Mouse (Mus musculus): ENCODE data around the gene Fam208b.
"Not testable (repeated sequence)": the region's sequence is repeated elsewhere in the genome, so short reads cannot be mapped to it uniquely, and the experiment has no call there.

The Fam208b gene

GRCm38 (mm10) chr13:3563953-3564352 is 47.0 kb downstream of the Fam208b start:
- DNase-seq (ENCODE audit: low read depth, low spot score), result no peak

DNA sequence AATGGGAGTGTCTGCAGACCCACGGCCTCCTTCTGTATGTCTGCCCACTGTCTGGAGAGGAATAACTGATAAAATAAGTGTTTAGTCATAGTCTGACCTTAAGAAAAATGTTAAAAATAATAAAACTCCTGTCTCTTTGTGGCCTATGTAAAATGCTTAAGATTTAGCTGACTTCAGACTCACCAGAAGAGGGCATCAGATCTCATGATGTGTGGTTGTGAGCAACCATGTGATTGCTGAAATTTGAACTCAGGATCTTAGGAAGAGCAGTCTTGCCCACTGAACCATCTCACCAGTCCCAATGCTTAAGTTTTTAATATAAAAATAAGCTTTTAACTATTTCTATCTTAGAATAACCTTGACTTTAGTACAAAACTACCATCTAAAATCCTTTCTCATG is 47.8 kb downstream of the Fam208b start:
- no peak for DNase-seq (ENCODE audit: low read depth, low spot score)

DNA sequence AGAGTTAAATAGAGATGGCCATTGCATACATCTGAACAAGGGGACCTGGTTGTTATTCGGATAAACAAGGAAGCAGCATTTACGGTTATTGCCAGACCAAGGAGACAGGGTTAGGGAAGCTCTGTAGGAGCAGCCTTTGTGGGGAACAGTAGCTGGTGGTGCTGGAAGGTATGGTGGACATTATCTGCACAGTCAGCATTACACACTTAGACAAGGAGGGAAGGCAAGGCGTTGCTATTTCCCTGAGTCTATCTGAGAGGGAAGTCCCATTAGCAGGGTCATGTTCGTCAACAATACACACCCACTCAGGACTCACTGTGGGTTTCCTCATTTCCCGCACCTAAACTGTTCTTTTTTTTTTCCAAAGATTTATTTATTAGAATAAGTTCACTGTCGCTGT is 63.1 kb downstream of the Fam208b start:
- no peak for DNase-seq (ENCODE audit: low read depth, low spot score)

GRCm38 (mm10) chr13:3547410-3547809 is 63.5 kb downstream of the Fam208b start:
- no peak for DNase-seq (ENCODE audit: low read depth, low spot score)

GRCm38 (mm10) chr13:3544925-3545324 is 66.0 kb downstream of the Fam208b start:
- DNase-seq (ENCODE audit: low read depth, low spot score), result no peak

GRCm38 (mm10) chr13:3544077-3544874 is 66.6 kb downstream of the Fam208b start:
- no peak for DNase-seq (ENCODE audit: low read depth, low spot score)

GRCm38 (mm10) chr13:3541159-3541782 is 69.6 kb downstream of the Fam208b start:
- DNase-seq (ENCODE audit: low read depth, low spot score), result no peak

DNA sequence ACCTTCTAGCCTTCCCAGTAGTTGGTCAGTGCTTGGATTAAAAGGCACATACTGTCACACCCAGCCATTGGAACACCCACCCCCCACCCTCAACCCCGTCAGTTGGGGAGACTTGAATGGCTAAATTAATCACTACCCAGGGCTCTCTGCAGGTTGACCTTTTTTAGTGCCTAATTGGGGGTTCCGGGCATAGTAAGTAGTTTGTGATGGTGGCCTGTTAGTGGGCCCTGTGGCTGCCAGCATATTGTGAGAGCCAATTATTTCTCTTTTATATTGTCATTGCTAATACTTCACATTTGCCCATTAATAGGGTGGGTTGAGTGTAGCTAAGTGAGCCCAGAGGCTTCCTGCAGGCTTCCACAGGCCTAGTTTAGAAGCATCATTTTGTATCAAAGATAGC is 70.7 kb downstream of the Fam208b start:
- no peak for DNase-seq (ENCODE audit: low read depth, low spot score)

GRCm38 (mm10) chr13:3538969-3539562 is 71.8 kb downstream of the Fam208b start:
- DNase-seq (ENCODE audit: low read depth, low spot score), result no peak

- peak; percentile 8 for DNase-seq (ENCODE audit: low read depth, low spot score)
Observed at GRCm38 (mm10) chr13:3538223-3538968, 72.5 kb downstream of the Fam208b start.

DNA sequence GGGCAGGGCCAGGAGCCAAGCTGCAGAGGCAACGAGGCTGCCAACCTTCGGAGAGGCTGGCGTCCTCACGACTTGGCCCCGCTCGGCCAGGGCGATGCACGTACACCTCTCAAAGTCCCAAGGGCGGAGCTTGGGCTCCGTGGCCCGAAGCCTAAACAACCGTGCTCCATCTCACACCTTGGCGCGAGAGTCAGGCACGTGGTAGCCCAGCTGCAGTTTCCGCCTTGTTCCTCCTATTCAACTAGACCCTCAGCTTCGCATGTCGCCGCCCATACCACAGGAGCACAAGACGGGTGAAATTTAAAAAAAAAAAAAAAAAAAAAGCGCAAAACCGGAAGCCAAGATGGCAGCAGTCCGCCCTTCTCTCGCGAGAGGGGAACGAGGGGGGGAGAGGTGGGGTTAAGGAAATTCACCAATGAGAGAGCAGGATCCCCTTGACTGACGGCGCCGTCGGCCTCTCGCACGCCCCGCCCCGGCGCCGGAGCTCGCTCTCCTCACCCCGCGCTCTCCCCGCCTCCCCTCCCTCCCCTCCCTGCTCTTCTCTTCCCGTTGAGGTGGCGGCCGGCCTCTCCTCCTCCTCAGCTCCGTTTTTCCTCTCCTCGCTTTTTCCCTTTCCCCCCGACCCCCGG is 73.2 kb downstream of the Fam208b start, which contains the start of gene Gdi2:
Gene Gdi2, plus strand, starts transcription at position 470 of the 629 bp plus-strand sequence.
- peak; percentile 96 for DNase-seq (ENCODE audit: low read depth, low spot score)

- no peak for DNase-seq (ENCODE audit: low read depth, low spot score)
Observed at GRCm38 (mm10) chr13:3534146-3534545, 76.8 kb downstream of the Fam208b start.

DNA sequence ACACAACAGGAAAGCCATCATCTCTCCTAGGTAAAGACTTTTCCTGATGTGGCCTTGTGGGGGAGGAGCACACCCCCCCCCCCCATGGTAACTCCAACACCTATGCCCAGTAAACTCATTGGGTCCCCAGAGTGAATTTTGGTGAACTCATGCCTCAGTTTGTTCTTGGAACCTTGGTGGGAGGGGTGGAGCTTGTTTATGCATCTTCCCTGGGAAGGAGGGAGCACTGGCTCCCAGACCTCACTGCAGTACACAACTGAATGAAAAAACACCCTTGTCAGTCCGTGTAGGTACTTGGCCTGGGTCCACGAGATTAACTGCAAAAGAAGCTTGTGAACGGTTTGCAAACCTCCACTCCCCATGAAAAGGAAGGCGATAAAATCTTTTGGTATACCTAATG is 78.5 kb downstream of the Fam208b start:
- DNase-seq (ENCODE audit: low read depth, low spot score), result no peak

DNA sequence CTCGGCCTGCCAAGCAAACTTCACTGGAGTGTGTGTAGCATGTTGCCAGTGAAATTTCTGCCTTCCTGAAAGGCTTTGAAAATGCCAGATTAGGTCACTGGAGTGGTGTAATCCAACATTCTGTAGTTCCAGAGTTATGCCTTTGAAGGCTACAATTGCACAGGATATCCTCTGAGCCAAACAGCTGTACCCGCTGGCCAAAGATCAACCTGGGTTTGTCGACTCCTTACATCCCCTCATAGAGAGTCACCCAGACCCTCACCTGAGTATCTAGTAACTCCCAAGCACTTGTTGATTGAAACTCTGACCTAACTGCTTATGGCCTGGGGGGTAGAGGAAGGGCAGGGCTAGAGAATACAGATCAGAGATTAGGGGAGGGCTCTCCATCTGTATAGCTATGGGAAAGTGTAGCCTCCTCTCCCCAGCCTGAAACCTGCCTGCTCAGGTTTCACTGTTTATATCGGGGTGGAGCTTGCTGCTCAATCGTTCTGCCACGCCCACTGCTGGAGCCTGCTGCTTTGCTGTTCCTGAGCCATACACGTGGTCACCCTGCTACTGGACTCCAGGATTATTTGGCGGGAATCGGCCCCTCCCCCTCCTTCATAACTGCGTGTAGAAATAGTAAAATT is 79.1 kb downstream of the Fam208b start:
- no peak for DNase-seq (ENCODE audit: low read depth, low spot score)

DNA sequence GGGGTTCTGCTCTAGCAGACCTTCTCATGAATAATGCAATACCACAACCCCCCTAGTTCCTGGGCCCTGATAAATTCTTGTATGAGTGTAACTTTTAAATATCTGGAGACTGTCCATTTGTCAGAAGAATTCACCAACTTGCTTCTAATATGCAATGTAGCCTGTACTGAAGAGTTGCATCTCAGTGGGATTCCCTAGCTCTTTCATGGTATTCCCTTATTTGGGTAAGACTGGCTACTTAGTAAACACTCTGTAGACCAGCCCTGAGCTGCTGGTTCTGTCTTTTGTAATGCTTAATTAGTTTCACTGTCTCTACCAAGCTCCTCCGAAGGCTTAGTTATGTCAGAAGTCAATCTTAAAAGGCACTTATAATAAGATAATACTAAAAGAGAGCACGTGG is 79.7 kb downstream of the Fam208b start:
- not testable (repeated sequence) for DNase-seq (ENCODE audit: low read depth, low spot score)

- no peak for DNase-seq (ENCODE audit: low read depth, low spot score)
Observed at GRCm38 (mm10) chr13:3530451-3530850, 80.5 kb downstream of the Fam208b start.

- DNase-seq (ENCODE audit: low read depth, low spot score), result no peak
Observed at GRCm38 (mm10) chr13:3526328-3526727, 84.6 kb downstream of the Fam208b start.

- no peak for DNase-seq (ENCODE audit: low read depth, low spot score)
Observed at GRCm38 (mm10) chr13:3525611-3526051, 85.3 kb downstream of the Fam208b start.

GRCm38 (mm10) chr13:3523946-3524345 is 87.0 kb downstream of the Fam208b start:
- DNase-seq (ENCODE audit: low read depth, low spot score), result no peak

DNA sequence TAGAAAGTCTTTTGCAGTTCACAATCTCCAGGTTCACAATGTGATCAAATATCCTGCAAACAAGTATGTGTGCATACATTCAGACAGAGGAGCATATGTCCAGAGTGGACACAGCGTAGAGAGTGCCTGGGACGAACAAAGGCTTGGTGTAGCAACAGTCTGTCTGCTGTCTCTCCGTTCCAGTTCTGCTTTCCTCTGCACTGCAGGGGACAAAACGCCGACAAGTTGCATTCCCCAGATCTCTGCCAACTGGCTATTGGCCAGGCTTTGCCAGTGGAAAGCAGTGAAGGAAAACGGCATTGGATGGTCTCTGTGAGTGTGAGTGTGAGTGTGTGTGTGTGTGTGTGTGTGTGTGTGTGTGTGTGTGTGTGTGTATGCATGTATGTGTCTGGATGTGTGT is 87.4 kb downstream of the Fam208b start:
- DNase-seq (ENCODE audit: low read depth, low spot score), result no peak

DNA sequence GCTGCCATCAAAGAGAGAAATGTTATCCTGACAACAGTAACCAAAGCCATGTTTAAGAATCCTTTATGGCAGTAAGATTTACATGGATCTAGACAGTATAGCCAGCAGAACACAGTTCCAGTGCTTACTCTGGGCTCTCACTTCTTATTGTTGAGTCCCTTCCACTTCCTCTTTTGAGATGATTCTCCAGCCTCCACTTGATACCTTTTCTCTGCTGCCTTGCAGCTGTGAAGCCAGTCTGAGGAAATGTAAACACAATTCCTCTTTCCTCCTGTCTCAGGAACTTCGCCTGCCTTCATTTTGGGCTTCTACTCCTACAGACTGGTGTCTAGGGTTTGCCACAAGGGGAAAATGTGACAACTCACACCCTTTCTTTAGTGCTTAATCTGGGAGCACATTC is 90.9 kb downstream of the Fam208b start:
- DNase-seq (ENCODE audit: low read depth, low spot score), result not testable (repeated sequence)
